Mouse (Mus musculus) hindlimb bud, embryonic 11.5 days (tissue): ENCODE data around the gene Map2k1.

Source experiments
- DNase-seq: peaks from one replicate; pipeline ENCODE4 v3.0.0-alpha.2; 2012; ENCODE audit warnings: low read depth, low spot score; ENCODE audit errors: extremely low spot score

Map2k1 gene

DNA sequence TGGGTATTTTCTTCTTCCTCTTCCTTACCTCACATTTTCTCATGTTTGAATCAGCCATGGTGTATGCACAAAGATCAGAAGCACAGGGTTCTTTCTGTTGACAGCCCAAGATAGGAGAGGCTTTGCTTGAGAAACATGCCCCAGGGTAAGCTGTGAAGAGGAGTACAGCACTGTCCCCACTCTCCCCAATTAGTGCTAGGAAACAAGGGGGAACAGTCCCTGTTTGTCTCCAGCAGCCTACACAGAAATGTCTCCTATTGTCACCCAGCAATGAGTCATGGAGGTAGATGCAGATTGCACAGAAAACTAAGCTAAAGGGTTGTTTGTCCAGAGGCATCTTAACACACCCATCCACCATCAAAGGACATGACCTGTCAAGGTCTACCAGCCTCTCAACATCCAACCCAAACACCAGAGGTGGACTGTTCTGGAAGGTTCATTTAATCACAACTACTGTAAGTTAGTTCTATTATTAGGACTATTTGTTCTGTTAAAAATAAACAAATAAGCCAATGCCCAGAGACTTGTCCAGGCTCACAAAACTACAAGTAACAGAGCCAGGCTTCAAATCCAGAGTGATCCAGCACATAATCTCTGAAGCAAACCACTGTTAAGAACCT is 3.2 kb downstream of the Map2k1 start:
- DNase-seq, result no peak

DNA sequence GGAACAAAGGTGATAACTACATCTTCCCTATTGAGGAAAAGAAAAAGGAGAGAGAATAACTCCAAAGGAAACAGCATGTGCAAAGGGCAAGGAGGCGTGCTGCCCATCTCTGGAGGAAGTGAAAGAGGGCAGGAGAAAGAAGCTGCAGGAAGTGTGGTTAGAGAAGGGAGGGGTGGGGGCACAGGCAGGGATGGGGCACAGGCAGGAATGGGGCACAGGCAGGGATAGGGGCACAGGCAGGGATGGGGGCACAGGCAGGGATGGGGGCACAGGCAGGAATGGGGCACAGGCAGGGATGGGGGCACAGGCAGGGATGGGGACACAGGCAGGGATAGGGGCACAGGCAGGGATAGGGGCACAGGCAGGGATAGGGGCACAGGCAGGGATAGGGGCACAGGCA is 4.1 kb downstream of the Map2k1 start:
- DNase-seq, result no peak

DNA sequence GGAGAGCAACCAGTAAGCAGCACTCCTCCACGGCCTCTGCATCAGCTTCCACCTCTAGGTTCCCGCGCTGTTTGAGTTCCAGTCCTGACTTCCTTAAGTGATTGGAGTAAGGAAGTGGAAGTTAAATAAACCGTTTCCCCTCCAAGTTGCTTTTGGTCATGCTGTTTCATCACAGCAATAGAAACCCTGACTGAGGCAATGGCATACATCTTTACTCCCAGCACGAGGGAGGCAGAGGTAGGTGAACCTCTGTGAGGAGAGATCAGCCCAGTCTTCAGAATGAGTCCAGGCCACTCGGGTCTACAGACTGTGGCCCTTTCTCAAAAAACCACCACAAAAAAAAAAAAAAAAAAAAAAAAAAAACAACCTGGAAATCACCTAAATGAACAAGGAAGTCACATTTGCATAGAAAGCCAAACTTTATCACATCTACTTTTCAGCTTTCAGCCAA is 11.0 kb downstream of the Map2k1 start:
- DNase-seq, result no peak

DNA sequence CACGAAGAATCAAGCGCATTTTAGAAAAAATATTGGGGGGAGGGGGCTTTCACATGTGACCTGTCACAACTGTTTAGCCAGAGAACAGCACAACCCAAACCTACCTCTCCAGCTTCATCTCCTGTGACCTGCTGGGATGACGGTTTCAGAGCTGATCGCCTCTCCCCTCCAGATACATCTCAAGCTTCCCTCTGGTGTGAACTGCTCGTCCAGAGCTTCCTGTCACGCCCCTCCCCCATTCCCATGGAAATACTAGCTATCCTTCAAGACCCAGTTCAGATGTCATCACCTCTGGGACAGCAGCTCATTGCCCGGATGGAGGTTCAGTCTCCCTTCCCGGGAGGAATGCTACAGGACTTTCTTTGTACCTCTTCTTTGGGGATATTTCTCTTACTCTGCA is 12.8 kb downstream of the Map2k1 start:
- no peak for DNase-seq

DNA sequence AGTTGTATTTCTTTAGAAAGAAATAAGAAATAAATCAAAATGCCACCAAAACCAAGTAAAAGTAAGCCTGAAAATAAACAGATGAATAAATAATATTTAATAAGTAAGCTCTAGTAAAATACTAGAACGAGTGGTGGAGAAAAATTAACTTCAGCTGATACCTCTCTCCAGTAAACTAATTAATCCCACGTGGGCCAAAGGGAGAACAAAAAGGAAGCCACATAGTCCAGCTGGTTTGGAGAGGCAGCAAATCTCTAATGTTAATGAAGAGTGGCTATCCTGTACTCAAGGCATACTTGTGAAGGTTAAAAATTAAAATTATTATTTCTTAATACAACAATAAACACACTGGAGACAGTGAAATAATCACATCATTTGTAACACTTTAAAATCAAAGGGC is 13.3 kb downstream of the Map2k1 start:
- no peak for DNase-seq

DNA sequence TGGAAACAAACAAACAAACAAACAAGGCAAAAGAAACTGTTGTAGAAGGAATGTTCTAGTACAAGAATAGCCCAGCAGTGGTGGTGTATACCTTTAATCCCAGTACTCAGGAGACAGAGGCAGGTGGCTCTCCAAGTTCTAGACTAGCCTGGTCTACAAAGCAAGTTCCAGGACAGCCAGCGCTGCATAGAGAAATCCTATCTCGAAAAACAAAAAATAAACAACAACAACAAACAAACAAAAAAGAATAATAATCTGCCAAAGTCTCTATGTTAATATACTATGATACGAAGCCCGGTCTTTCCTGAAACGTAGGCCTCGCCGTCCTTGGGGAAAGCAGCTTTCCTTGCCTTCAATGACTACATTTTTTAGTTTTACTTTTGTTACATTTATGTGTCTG is 17.4 kb downstream of the Map2k1 start:
- no peak for DNase-seq

DNA sequence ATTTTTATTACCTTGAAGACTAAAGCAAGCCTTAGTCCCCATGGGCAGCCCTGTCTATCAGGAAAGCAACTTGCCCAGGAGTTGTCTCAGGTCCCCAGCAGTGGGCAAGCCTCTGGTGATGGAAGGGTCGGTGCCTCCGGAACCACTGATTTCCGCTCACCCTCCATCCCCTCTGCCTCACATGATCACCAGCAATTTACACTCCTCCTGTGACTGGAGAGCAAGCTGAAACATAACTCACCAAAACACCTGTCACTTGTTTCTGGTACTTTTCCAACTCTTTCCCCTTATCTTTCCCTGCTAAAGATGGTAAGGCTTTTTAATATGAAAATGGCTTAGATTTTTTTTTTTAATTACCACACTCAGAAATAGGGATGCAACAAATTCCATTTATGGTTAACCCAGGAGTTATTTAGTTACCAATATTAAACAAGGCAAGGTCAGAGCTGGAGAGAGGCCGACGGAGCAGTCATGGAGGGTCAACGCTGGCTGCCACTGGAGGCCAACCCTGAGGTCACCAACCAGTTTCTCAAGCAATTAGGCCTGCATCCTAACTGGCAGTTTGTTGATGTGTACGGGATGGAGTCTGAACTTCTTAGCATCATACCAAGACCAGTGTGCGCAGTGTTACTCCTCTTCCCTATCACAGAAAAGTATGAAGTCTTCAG is 18.5 kb downstream of the Map2k1 start, which contains the start of gene Uchl4:
Gene Uchl4, plus strand, starts transcription at position 434 of the 668 bp plus-strand sequence.
- DNase-seq, result no peak

DNA sequence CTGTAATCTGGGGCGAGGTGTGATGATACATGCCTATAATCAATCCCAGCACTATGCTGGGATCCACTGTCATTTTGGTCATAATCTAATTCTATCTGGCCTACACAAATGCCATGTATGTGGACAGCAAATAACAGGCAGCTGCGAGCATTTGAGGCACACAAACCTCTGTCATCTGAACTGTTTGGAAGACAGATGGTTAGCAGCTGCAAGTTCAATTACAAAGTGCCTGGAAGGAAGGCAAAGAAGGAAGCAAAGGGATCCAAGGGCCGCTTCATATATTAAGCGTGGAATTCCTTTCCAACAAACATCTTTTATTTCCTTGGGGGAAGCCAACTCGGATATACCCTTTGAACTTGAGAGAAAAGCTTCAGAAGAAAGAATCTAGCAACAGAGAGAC is 19.8 kb downstream of the Map2k1 start:
- no peak for DNase-seq

DNA sequence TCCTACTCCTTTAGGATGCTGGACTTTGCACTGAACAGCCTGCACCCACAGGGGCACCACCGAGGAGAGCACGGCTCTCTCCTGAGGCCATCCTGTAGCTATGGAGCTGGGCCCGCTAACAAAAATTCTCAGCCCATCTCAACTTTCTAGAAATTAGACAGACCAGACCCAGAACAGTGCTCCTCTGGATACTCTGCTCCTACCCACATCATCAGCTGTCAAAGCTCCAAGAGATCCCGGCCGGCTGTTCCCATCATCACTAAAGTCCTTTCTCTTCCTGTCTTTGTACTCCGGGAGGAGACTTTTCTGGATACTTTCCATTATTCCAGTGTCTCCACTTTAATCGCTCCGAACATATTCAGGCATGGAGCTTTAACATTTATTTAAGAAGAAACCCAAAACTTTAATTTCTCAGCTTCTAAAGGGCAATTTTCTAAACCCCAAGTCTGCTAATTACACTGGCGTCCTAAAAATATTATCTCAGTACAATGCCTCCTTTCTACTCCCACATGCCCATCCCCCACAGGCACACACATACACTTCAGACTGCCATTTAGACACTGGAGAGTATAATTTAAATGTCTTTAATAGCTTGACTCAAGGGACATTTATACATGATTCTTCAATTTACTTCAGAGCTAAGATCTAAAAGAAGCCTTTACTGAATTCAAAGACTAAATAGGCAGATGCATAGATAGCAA is 21.0 kb downstream of the Map2k1 start:
- DNase-seq, result no peak

DNA sequence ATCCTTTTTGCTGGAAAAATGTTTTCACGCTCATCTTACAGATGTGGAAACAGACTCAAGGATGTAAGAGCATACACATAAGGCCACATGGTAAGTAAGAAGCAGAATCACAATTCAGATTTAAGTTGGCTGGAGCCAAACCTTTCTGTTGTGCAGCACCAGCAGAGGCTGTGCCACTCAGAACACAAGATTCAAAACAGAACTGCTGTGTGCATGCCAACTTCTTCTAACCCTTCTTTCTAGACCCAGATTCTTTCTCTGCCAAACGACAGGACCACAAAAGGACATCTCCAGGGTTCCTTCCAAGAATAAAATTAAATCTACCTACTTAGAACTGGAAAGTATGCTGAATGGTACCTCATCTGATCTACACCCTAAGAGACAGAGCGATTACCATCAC is 21.8 kb downstream of the Map2k1 start:
- DNase-seq, result no peak

DNA sequence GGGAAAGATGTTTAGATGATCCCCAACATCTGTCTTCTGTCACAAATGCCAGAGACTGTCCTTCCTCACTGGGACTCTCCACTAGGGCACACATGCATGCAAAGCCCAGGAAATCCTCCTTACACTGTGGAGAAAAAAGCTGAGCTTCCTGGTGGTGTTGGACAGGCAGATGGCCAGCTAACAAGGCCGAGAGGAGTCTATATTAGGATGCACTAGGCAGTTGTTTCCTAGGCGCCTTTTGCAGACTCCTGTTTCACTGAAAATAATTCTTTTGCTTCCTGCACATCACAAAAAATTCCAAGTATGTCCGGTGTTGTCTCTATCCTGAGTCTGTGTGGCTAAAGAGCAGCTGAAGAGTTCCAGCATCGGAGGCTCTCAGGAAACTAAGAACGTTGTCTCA is 22.3 kb downstream of the Map2k1 start:
- DNase-seq, result no peak

DNA sequence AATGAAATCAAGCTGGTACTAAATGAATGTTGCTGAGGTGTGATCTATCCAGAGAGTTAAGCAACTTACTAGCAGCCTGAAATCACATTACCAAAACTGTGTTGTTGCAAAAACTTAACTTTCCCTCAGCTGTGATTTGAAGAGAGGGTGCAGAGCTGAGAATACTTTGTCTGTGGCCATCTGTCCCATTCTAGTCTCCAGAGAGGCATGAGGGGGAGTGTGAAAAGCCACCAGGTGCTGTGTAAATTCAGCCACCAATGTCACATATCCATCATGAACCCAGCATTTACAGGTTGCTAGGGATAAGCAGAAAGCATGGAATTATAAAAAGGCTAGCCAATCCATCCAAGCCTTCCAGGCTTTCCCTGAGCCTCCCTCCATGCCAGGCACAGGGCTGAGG is 24.5 kb downstream of the Map2k1 start:
- DNase-seq, result no peak

DNA sequence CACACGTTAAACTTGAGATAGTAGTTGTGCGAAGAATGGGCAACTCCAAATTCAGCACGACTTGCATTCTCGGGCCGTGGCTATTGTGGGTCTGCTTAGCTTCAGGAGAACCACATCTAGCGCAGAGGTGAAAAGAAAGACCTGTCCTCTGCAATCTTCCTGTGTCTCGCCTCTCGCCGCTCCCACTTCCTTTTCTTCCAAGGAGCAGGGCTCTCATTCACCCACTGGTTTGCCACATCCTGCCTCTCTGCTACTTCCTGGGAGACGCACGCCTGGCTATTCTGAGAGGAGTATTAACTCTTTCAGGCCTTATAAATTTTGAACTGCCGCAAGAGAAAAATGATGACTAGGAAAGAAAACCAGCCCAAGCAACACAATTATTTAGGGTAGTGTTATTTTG is 25.7 kb downstream of the Map2k1 start:
- no peak for DNase-seq

DNA sequence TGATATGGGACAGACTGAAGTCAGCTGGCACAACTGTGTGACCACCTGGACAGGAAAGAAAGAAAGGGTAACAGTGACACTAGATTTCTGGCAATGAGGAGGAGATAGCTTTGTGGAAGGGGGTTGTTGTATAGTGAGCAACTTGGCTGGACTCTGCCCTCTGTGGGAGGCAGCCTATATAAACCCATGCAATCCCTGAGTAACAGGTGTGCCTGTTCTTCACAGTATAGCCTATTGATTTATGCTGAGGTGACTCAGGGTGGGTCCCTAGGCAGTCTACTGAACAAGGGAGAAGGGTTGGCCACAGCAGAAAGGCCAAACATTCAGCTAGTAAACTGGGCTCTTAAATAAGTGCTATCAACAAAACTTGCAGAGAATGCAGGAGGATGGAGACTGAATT is 27.6 kb downstream of the Map2k1 start:
- DNase-seq, result no peak

DNA sequence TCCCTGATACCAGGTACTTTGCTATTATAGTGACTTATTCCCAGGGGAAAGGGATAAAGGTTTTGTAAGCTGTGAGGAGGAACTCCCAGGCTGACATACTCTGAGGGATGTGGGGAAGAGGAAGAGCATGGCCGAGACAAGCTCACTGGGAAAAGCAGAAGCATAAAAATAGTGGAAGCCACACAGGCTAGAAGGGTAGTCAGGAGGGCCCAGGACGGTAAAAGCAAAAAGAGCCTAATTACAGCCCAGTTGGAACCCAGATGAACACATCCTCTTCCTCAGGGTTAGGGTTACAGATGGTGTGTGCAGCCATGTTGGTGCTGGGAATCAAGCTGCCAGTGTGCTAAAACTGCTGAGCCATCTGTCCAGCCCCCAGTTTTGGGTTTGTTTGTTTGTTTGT is 31.3 kb downstream of the Map2k1 start:
- no peak for DNase-seq

DNA sequence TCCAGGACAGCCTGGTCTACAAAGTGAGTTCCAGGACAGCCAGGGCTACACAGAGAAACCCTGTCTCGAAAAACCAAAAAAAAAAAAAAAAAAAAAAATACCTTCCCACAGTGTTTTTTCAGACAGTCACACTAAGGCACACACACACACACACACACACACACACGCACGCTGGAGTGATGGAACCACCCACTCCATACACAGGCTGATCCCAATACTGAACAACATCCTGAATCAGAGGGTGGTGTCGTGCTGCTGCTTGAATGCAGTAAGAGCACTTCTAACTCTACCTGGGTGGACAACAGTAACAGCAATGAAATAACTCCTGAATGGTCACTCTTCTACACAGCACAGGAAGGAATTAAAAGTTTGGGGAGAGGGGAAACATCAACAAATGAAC is 32.0 kb downstream of the Map2k1 start:
- no peak for DNase-seq

DNA sequence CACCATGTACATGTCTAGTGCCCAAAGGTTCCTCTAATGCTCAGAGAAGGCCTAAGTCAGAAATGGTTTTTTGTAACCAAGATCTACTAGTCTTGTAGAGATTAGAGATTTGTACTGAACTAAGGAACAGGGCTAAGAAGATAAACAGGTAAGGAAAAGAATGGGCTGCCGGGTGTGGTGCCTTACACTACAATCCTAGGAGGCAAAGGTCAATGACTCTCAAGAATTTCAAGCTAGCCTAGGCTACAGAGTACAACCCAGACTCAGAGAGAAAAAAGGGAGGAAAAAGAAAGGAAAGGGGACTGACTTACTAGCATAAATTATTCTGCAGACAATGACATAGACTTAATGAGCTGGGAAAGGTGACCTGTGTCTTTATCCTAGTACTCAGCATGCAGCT is 32.8 kb downstream of the Map2k1 start:
- no peak for DNase-seq

DNA sequence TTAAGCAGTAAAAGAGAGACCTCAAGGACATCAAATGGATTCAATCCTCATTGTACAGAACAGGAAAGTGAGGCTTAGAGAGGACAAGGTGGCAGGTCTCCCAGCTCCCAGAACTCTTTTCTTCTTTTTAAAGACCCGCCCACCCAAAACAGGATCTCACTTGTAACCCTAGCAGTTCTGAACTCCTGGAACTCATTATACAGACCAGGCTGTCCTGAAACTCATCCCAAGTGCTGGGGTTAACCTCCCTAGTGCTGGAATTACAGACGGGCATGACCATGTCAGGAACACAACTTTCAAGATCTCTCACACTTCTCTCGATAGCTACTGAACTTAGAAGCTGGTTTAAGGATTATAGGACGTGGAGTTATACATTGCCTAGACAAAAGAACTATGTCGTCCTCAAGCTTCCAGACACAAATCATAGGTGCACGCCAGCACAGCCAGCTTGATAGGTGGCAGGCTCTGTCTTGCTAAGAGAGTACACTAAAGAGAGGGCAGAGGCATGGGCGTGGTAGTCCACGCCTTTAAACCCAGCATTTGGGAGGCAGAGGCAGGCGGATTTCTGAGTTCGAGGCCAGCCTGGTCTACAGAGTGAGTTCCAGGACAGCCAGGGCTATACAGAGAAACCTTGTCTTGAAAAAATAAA is 33.5 kb downstream of the Map2k1 start:
- DNase-seq, result no peak

DNA sequence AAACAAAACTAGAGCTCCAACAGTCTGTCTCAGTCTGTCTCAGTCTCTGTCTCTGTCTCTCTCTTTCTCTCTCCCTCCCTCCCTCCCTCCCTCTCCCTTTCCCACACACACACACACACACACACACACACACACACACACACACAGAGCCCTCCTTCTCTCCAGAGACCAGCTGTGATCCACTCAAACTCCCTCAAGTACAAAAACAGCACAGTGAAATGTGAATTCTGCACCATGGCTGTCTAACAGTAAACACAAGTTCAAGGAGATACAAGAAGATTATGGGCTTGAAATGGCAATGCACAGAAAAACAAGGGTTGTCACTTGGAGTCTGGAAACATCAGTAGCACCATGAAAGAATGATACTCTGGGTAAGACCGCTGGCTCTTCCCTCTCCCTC is 34.1 kb downstream of the Map2k1 start:
- DNase-seq, result no peak

DNA sequence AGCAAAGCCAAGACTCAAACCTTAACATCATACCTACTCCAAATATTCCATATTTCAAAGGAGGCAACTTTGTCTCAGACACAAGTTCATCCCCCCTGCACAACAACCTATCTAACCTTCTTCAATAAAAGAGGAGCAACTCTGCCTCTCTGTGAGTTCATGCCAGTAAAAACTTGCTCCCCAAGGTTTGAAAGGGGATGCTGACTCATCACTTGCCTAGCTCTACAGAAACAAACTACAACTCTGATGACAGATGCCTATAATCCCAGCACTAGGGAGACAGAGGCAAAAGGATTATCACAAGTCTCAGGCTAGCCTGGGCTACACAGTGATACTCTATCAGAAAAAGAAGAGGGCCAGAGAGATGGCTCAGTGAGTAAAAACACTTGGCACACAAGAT is 35.5 kb downstream of the Map2k1 start:
- no peak for DNase-seq

DNA sequence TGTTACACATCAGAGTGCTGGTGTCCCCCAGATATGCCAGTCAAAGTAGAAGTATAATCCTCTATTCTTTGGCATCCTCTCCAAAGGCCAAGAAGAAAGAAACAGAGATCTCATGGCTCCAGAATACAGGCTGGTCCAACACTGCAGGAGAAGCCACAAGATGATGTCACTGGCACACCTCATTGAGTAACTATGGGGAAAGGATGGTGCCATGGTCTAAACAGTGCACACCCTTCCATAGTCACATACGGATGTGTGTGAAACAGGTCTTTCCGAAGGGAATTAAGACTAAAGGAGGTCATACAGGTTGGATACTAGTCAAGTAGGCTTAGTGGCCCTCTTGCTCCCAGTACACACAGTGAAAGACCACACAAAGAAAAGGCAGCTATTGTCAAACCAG is 36.8 kb downstream of the Map2k1 start:
- no peak for DNase-seq

DNA sequence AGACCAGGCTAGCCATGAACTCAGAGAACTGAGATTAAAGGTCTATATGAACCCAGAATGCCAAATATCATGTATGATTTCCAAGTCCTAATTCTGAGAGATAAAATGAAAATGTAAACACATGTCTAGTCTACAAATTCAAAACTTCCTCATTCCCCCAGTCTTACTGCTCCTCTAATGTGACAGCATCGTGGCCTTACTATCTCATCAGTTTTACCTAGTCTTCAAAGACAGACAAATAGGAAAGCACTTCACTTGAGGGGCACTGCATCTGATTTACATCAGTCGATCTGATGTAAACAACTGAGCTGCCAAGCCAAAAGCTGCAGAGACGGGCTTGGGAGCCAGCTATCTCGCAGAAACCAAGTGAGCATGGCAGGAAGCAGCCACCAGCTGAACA is 37.3 kb downstream of the Map2k1 start:
- no peak for DNase-seq
